Mouse (Mus musculus) retina, embryonic 14.5 days (tissue): ENCODE measurements around the gene Fhit.
A peak's percentile ranks its signal among the peaks of the same experiment; 100 is the strongest.

Source experiments
- DNase-seq: peaks from one replicate; pipeline ENCODE4 v3.0.0-alpha.2; 2015; ENCODE audit warnings: low spot score

The Fhit gene

DNA sequence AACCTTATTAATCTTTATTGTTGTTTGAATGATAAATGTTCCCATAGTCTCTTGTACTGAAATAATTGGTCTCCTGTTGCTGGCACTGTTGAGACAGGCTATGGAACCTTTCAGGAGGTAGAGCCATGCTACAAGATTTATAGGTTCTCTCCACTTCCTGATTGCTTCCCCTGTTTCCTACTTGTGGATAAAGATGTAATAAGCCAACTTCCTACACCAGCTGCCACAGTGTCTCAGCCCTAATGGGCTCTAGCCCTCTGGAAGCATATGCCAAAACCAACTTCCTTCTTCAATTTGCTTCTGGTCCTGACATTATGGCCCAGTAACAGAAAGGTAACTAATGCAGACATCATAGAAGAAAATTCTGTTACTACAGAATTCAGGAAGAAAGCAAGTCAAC, 652.6 kb downstream of the Fhit start:
- DNase-seq, result no peak

DNA sequence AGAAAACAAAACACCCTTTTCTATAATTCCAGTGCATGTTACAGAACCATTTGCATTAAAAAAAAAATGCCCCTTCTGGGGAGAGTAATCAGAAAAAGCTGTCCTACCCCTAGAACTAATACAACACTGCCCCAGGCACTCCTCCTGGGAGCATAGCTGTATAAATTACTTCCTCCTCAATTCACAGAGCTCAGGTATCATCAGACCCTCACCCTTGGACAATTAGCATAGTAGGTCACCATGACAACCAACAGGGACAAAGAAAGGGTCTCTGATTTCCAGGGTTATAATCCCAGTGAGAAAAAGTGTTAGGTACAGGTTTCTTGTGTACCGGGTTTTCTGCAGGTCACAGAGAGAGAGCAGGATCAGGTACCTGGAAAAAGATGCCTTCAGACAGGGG, 654.3 kb downstream of the Fhit start:
- peak; percentile 6 for DNase-seq

- no peak for DNase-seq
These were observed 676.0 kb downstream of the Fhit start for GRCm38 (mm10) chr14:10485798-10486197.

DNA sequence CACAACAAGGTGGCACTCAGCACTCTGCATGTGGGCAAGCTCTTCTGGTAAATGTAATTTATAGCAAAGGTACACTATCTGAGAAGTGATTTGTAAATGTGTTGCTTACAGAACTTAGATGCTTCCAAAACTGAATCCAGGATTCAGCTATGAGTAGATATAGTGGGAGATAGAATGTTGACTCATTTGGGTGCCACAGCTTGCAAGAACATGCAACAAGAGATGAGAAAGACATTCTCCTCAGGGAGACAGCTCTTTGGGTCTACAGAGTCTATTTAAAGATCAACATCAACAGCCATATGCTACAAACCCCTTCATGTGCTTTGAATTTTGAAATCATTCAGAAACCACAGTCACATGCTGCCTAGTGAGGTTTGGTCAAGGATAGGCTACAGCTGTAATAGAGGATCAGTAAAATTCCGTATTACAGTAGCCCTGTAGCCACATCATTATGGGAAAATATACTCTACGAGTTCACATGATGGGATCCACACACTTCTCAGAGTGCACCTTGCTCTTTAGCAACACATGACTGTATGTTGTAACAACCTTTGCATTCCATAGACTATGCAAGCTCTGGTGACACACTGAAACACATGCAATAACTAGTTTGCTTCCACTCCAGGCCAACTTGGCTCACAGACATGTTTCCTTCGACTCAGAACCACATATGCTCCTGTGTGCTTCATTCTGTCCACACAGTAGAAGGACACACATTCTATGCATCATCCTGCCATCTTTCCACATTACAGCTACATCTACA, 678.8 kb downstream of the Fhit start:
- DNase-seq, result no peak

GRCm38 (mm10) chr14:10481370-10481769, 680.5 kb downstream of the Fhit start:
- no peak for DNase-seq

GRCm38 (mm10) chr14:10480681-10481080, 681.2 kb downstream of the Fhit start:
- no peak for DNase-seq

- DNase-seq, result peak; percentile 19
These were observed 708.6 kb downstream of the Fhit start for GRCm38 (mm10) chr14:10453001-10453861.

DNA sequence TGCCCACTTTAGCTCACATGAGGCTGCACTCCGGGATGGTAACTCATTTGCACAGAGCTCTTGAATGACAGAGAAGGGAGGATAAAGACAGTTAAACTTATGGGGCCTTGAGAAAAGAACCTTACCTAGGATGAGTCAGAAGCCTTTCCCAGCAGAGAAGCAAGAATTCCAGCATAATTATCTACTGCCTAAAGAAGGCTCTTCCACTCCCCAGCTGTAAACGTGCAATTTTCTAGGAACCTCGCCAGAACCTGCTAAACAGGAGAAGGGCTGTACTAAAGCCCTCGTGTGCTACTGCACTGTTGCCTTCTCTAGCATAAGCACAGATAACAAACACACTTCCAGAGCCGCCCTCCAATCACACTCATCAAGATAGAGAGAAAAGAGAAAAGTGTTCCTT, 709.6 kb downstream of the Fhit start:
- DNase-seq, result no peak

GRCm38 (mm10) chr14:10445360-10445759, 716.5 kb downstream of the Fhit start:
- no peak for DNase-seq

GRCm38 (mm10) chr14:10439007-10439749, 722.7 kb downstream of the Fhit start:
- no peak for DNase-seq

- DNase-seq, result no peak
These were observed 725.6 kb downstream of the Fhit start for GRCm38 (mm10) chr14:10436193-10436592.

- DNase-seq, result no peak
These were observed 729.3 kb downstream of the Fhit start for GRCm38 (mm10) chr14:10432502-10432901.

DNA sequence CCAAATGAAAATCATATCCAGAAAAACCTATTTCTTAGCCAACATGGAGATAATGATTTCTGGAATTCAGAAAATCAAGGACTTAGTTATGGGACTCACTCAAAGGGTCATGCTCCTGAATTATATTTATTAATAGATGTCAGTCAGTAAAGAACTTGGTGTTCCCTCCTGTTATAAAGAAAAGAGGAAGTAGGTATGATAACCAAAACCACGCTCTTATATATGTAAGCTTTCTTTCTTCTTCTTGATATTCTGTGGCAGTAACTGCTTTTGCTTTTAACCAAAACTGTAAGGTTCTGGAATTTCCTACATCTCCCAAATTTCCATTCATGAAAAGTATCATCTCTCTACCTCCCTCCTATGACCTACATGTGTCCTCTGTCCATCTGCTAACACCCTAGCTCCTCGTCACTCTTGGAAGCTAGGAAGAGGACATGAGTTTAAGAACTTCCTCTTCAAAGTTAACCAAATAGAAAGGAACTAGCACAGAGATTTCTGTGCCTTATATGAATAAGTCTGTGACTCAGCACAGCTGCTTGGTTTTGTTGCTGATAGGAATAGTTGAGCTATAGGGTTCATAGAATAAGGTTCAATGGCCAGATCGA, 731.3 kb downstream of the Fhit start:
- no peak for DNase-seq

- DNase-seq, result peak; percentile 72
These were observed 738.3 kb downstream of the Fhit start for GRCm38 (mm10) chr14:10423499-10423898.

DNA sequence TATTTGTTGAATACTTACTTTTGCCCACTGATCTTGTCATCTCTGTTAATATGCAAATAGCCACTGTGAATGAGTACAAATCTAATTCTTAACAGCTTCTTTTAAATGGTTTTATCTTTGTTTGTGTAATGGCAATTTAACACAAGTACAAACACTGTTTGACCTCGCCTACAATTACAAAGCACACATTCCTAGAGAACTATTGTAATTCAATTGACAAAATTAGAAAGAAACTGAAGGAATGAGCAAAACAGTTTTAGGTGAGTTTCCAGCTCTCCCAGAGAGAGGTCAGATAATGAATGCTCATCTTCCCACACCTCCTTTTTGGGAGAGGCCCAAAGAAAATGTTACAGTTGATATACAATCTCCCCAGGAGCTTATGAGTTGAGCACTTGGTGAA, 739.6 kb downstream of the Fhit start:
- no peak for DNase-seq

- no peak for DNase-seq
These were observed 746.8 kb downstream of the Fhit start for GRCm38 (mm10) chr14:10415068-10415467.

- DNase-seq, result no peak
These were observed 752.4 kb downstream of the Fhit start for GRCm38 (mm10) chr14:10409306-10409962.

GRCm38 (mm10) chr14:10405346-10405745, 756.5 kb downstream of the Fhit start:
- DNase-seq, result no peak

GRCm38 (mm10) chr14:10367783-10368680, 793.8 kb downstream of the Fhit start:
- no peak for DNase-seq

- no peak for DNase-seq
These were observed 795.0 kb downstream of the Fhit start for GRCm38 (mm10) chr14:10366808-10367207.

- DNase-seq, result no peak
These were observed 797.6 kb downstream of the Fhit start for GRCm38 (mm10) chr14:10364281-10364680.
